Mouse (Mus musculus): ENCODE measurements around the gene Dennd2d. TPM values are rescaled to one million over a fixed set of nuclear protein-coding genes. Genes with fewer than 3 reads are reported as not detected.

Dennd2d gene
- polyA plus RNA-seq, 1 experiment from 2014 or later: 7.2 TPM

- Histone ChIP-seq H3K36me3 (no peaks in the 10 kb centered on the region), H3K27ac (replicated peaks) (peak overlapping the region; percentile 22; the same call in 1 of the 2 replicates), H3K27me3 (no peaks in the 10 kb centered on the region), H3K4me2 (replicated peaks) (no peak overlapping the region), H3K4me1 (peaks cover 8% of the 10 kb centered on the region), H3K9me3 (replicated peaks) (no peaks in the 10 kb centered on the region), H3K4me3 (replicated peaks) (no peak overlapping the region), H3K9ac (no peak overlapping the region)
- 40% methylated on average over 4 of the region's 4 CpGs for WGBS
- ATAC-seq (ENCODE audit: insufficient number of reproducible peaks, low FRiP score, low TSS enrichment, low read depth): no peak
Measured at GRCm38 (mm10) chr3:106483796-106484405, 1.7 kb downstream of the Dennd2d start.

GRCm38 (mm10) chr3:106484861-106485260 is 2.7 kb downstream of the Dennd2d start:
- no peak for ATAC-seq (ENCODE audit: insufficient number of reproducible peaks, low FRiP score, low TSS enrichment, low read depth)
- WGBS: 68% methylated on average over 3 of the region's 3 CpGs
- H3K9me3 ChIP-seq (replicated peaks): no peaks in the 10 kb centered on the region

GRCm38 (mm10) chr3:106485810-106486209 is 3.6 kb downstream of the Dennd2d start:
- Histone ChIP-seq H3K9ac (no peak overlapping the region), H3K4me2 (replicated peaks) (no peak overlapping the region), H3K27ac (replicated peaks) (no peak overlapping the region), H3K36me3 (no peaks in the 10 kb centered on the region), H3K27me3 (no peaks in the 10 kb centered on the region), H3K9me3 (replicated peaks) (no peaks in the 10 kb centered on the region), H3K4me1 (peaks cover 8% of the 10 kb centered on the region), H3K4me3 (replicated peaks) (no peak overlapping the region)
- no peak for ATAC-seq (ENCODE audit: insufficient number of reproducible peaks, low FRiP score, low TSS enrichment, low read depth)
- WGBS: 70% methylated on average over 5 of the region's 5 CpGs

More at GRCm38 (mm10) chr3:106484861-106485260, 2.7 kb downstream of the Dennd2d start:
- peaks cover 8% of the 10 kb centered on the region for H3K4me1 ChIP-seq
- no peaks in the 10 kb centered on the region for H3K27me3 ChIP-seq
- H3K9ac ChIP-seq: no peak overlapping the region
- H3K4me2 ChIP-seq (replicated peaks): no peak overlapping the region
- H3K36me3 ChIP-seq: no peaks in the 10 kb centered on the region
- no peak overlapping the region for H3K4me3 ChIP-seq (replicated peaks)
- H3K27ac ChIP-seq (replicated peaks): no peak overlapping the region

- Histone ChIP-seq H3K27me3 (no peaks in the 10 kb centered on the region), H3K4me2 (replicated peaks) (no peak overlapping the region), H3K4me1 (0 out of 2 replicates have a peak, but pooled peaks cover 3% of the 10 kb centered on the region), H3K36me3 (no peaks in the 10 kb centered on the region), H3K27ac (replicated peaks) (no peak overlapping the region), H3K4me3 (replicated peaks) (no peak overlapping the region), H3K9me3 (replicated peaks) (no peaks in the 10 kb centered on the region), H3K9ac (no peak overlapping the region)
- WGBS: 90% methylated on average over 2 of the region's 2 CpGs
- ATAC-seq (ENCODE audit: insufficient number of reproducible peaks, low FRiP score, low TSS enrichment, low read depth): no peak
Measured at GRCm38 (mm10) chr3:106487551-106487950, 5.3 kb downstream of the Dennd2d start.

GRCm38 (mm10) chr3:106490239-106490638 is 8.0 kb downstream of the Dennd2d start:
- H3K27ac ChIP-seq (replicated peaks): no peak overlapping the region
- no peak; the same call in 1 of the 2 replicates for ATAC-seq (ENCODE audit: insufficient number of reproducible peaks, low FRiP score, low TSS enrichment, low read depth)
- 69% methylated on average over 4 of the region's 4 CpGs for WGBS

GRCm38 (mm10) chr3:106492723-106493122 is 10.5 kb downstream of the Dennd2d start:
- 88% methylated on average over 1 of the region's 1 CpGs for WGBS
- Histone ChIP-seq H3K4me3 (replicated peaks) (no peak overlapping the region), H3K27ac (replicated peaks) (no peak overlapping the region), H3K27me3 (no peaks in the 10 kb centered on the region), H3K36me3 (no peaks in the 10 kb centered on the region), H3K9ac (no peak overlapping the region), H3K9me3 (replicated peaks) (no peaks in the 10 kb centered on the region), H3K4me2 (replicated peaks) (no peak overlapping the region), H3K4me1 (no peaks in the 10 kb centered on the region)
- no peak for ATAC-seq (ENCODE audit: insufficient number of reproducible peaks, low FRiP score, low TSS enrichment, low read depth)

More at GRCm38 (mm10) chr3:106490239-106490638, 8.0 kb downstream of the Dennd2d start:
- Histone ChIP-seq H3K36me3 (no peaks in the 10 kb centered on the region), H3K4me1 (no peaks in the 10 kb centered on the region), H3K27me3 (no peaks in the 10 kb centered on the region), H3K4me3 (replicated peaks) (no peak overlapping the region), H3K4me2 (replicated peaks) (no peak overlapping the region), H3K9me3 (replicated peaks) (no peaks in the 10 kb centered on the region), H3K9ac (no peak overlapping the region)

- H3K27me3 ChIP-seq: no peaks in the 10 kb centered on the region
- H3K4me1 ChIP-seq: no peaks in the 10 kb centered on the region
- 84% methylated on average over 8 of the region's 8 CpGs for WGBS
- no peak overlapping the region for H3K27ac ChIP-seq (replicated peaks)
- H3K4me3 ChIP-seq (replicated peaks): no peak overlapping the region
- no peak overlapping the region for H3K9ac ChIP-seq
- H3K36me3 ChIP-seq: no peaks in the 10 kb centered on the region
- no peak for ATAC-seq (ENCODE audit: insufficient number of reproducible peaks, low FRiP score, low TSS enrichment, low read depth)
- no peak overlapping the region for H3K4me2 ChIP-seq (replicated peaks)
- no peaks in the 10 kb centered on the region for H3K9me3 ChIP-seq (replicated peaks)
Measured at GRCm38 (mm10) chr3:106493202-106493601, 11.0 kb downstream of the Dennd2d start.

GRCm38 (mm10) chr3:106493882-106494281 is 11.7 kb downstream of the Dennd2d start:
- Histone ChIP-seq H3K27ac (replicated peaks) (no peak overlapping the region), H3K36me3 (no peaks in the 10 kb centered on the region), H3K4me2 (replicated peaks) (no peak overlapping the region), H3K27me3 (no peaks in the 10 kb centered on the region), H3K4me3 (replicated peaks) (no peak overlapping the region), H3K9me3 (replicated peaks) (no peaks in the 10 kb centered on the region), H3K4me1 (no peaks in the 10 kb centered on the region), H3K9ac (no peak overlapping the region)
- ATAC-seq (ENCODE audit: insufficient number of reproducible peaks, low FRiP score, low TSS enrichment, low read depth): no peak
- WGBS: 81% methylated on average over 3 of the region's 3 CpGs

GRCm38 (mm10) chr3:106494417-106494950 is 12.3 kb downstream of the Dennd2d start:
- Histone ChIP-seq H3K9me3 (replicated peaks) (no peaks in the 10 kb centered on the region), H3K9ac (no peak overlapping the region), H3K36me3 (no peaks in the 10 kb centered on the region), H3K27ac (replicated peaks) (no peak overlapping the region), H3K27me3 (no peaks in the 10 kb centered on the region), H3K4me1 (no peaks in the 10 kb centered on the region), H3K4me3 (replicated peaks) (no peak overlapping the region), H3K4me2 (replicated peaks) (no peak overlapping the region)
- no peak for ATAC-seq (ENCODE audit: insufficient number of reproducible peaks, low FRiP score, low TSS enrichment, low read depth)
- WGBS: 56% methylated on average over 1 of the region's 1 CpGs

GRCm38 (mm10) chr3:106495346-106496044 is 13.3 kb downstream of the Dennd2d start:
- no peak overlapping the region for H3K4me3 ChIP-seq (replicated peaks)
- no peaks in the 10 kb centered on the region for H3K4me1 ChIP-seq
- H3K4me2 ChIP-seq (replicated peaks): no peak overlapping the region
- no peak overlapping the region for H3K9ac ChIP-seq
- H3K27ac ChIP-seq (replicated peaks): 0 out of 2 replicates have a peak overlapping the region, but pooled peaks have one; percentile 22
- WGBS: 88% methylated on average over 1 of the region's 1 CpGs
- H3K9me3 ChIP-seq (replicated peaks): no peaks in the 10 kb centered on the region
- no peak for ATAC-seq (ENCODE audit: insufficient number of reproducible peaks, low FRiP score, low TSS enrichment, low read depth)
- no peaks in the 10 kb centered on the region for H3K36me3 ChIP-seq
- H3K27me3 ChIP-seq: no peaks in the 10 kb centered on the region

GRCm38 (mm10) chr3:106496045-106496721 is 14.0 kb downstream of the Dennd2d start:
- Histone ChIP-seq H3K4me2 (replicated peaks) (no peak overlapping the region), H3K4me3 (replicated peaks) (no peak overlapping the region), H3K9me3 (replicated peaks) (no peaks in the 10 kb centered on the region), H3K27ac (replicated peaks) (0 out of 2 replicates have a peak overlapping the region, but pooled peaks have one; percentile 22), H3K4me1 (no peaks in the 10 kb centered on the region), H3K27me3 (no peaks in the 10 kb centered on the region), H3K9ac (no peak overlapping the region), H3K36me3 (0 out of 2 replicates have a peak, but pooled peaks cover 2% of the 10 kb centered on the region)
- WGBS: 33% methylated on average over 4 of the region's 4 CpGs
- ATAC-seq (ENCODE audit: insufficient number of reproducible peaks, low FRiP score, low TSS enrichment, low read depth): no peak
